Mouse (Mus musculus) cerebellum, adult 2 months (tissue): ENCODE data around the gene Zfp697. TPM values are rescaled to one million over a fixed set of nuclear protein-coding genes. Genes with fewer than 3 reads are reported as not detected.
"Not testable (repeated sequence)": the region's sequence is repeated elsewhere in the genome, so short reads cannot be mapped to it uniquely, and the experiment has no call there.

ENCODE experiments used
- DNase-seq, 2 experiments: peaks; one replicate each; pipeline ENCODE4 v3.0.0; 2021
- H3K27ac ChIP-seq: fragments of 200-500 bp; 2 replicates; pipeline ENCODE4 v1.5.1; 2012; ENCODE audit warnings: low read length, control low read depth, inconsistent platforms; ENCODE audit not compliant: insufficient read depth
- H3K27me3 ChIP-seq: fragments of 200-500 bp; 2 replicates; pipeline ENCODE4 v1.6.1; 2012; ENCODE audit warnings: inconsistent platforms, mild to moderate bottlenecking, low read length, moderate library complexity; ENCODE audit not compliant: control insufficient read depth, insufficient read depth
- H3K4me1 ChIP-seq: fragments of 200-500 bp; 2 replicates; pipeline ENCODE4 v1.6.1; 2011; ENCODE audit warnings: low read length; ENCODE audit not compliant: control insufficient read depth, insufficient read depth
- H3K4me3 ChIP-seq: fragments of 200-500 bp; replicated peaks from 2 replicates; pipeline ENCODE3; 2011; ENCODE audit warnings: mild to moderate bottlenecking, low read depth, low read length, control low read depth; ENCODE audit not compliant: insufficient read depth
- CTCF ChIP-seq: fragments of 200-500 bp; IDR thresholded peaks from 2 replicates; pipeline ENCODE4 v1.5.1; 2011; ENCODE audit warnings: low read depth, mild to moderate bottlenecking, control low read depth, low read length, moderate library complexity, borderline replicate concordance; ENCODE audit not compliant: insufficient read depth
- POLR2A ChIP-seq: fragments of 200-500 bp; IDR thresholded peaks from 2 replicates; pipeline ENCODE4 v1.6.1; 2011; ENCODE audit warnings: low read length, control low read depth, borderline replicate concordance; ENCODE audit not compliant: insufficient read depth
- WGBS: fragments of 180-500 bp; shearing (Covaris S2); methylation state at CpG from one replicate; pipeline ENCODE4 v1.1.7; 2018; 5-methylcytosine and 5-hydroxymethylcytosine counted together
- polyA plus RNA-seq: library from polyadenylated mRNA; depleted of rRNA; stranded (reverse); fragments of >200 nt; gene quantifications from 2 replicates; pipeline ENCODE4 v1.2.3, GENCODE M21; 2012; rRNA removed

Gene Zfp697
- polyA plus RNA-seq, result 7.7 and 8.1 TPM in 2 replicates

- H3K27me3 ChIP-seq, result no peaks in the 10 kb centered on the region
- TF ChIP-seq POLR2A (peak; percentile 90), CTCF (no peak)
- peak within 1 kb of the TSS; percentile 84 for H3K4me3 ChIP-seq
- DNase-seq, result peak; percentile 92
- peak within 1 kb of the TSS; percentile 58 for H3K27ac ChIP-seq
- under 1% methylated on average over 42 of the region's 42 CpGs for WGBS
- peaks cover 5% of the 10 kb centered on the region for H3K4me1 ChIP-seq
Observed at GRCm38 (mm10) chr3:98382246-98382939, at the start of gene Zfp697. TSS of gene Zfp697 (plus strand) at chr3:98382461.

GRCm38 (mm10) chr3:98334010-98334409 is 48.3 kb upstream of the Zfp697 start:
- H3K27ac ChIP-seq, result no peak overlapping the region
- WGBS, result 99% methylated on average over 2 of the region's 2 CpGs
- no peak overlapping the region for H3K4me3 ChIP-seq
- no peak for TF ChIP-seq POLR2A
- TF ChIP-seq CTCF, result no peak
- H3K4me1 ChIP-seq, result no peaks in the 10 kb centered on the region
- no peak for DNase-seq
- no peaks in the 10 kb centered on the region for H3K27me3 ChIP-seq

GRCm38 (mm10) chr3:98335331-98335730 is 46.9 kb upstream of the Zfp697 start:
- Histone ChIP-seq H3K27me3 (no peaks in the 10 kb centered on the region), H3K27ac (no peak overlapping the region), H3K4me3 (no peak overlapping the region), H3K4me1 (no peaks in the 10 kb centered on the region)
- no peak for TF ChIP-seq CTCF
- TF ChIP-seq POLR2A, result no peak
- DNase-seq, result no peak

GRCm38 (mm10) chr3:98335886-98336285 is 46.4 kb upstream of the Zfp697 start:
- no peak for TF ChIP-seq CTCF
- TF ChIP-seq POLR2A, result no peak
- WGBS, result 77% methylated on average over 7 of the region's 7 CpGs
- H3K27me3 ChIP-seq, result no peaks in the 10 kb centered on the region
- H3K27ac ChIP-seq, result no peak overlapping the region
- no peak overlapping the region for H3K4me3 ChIP-seq
- no peaks in the 10 kb centered on the region for H3K4me1 ChIP-seq
- DNase-seq, result no peak

DNA sequence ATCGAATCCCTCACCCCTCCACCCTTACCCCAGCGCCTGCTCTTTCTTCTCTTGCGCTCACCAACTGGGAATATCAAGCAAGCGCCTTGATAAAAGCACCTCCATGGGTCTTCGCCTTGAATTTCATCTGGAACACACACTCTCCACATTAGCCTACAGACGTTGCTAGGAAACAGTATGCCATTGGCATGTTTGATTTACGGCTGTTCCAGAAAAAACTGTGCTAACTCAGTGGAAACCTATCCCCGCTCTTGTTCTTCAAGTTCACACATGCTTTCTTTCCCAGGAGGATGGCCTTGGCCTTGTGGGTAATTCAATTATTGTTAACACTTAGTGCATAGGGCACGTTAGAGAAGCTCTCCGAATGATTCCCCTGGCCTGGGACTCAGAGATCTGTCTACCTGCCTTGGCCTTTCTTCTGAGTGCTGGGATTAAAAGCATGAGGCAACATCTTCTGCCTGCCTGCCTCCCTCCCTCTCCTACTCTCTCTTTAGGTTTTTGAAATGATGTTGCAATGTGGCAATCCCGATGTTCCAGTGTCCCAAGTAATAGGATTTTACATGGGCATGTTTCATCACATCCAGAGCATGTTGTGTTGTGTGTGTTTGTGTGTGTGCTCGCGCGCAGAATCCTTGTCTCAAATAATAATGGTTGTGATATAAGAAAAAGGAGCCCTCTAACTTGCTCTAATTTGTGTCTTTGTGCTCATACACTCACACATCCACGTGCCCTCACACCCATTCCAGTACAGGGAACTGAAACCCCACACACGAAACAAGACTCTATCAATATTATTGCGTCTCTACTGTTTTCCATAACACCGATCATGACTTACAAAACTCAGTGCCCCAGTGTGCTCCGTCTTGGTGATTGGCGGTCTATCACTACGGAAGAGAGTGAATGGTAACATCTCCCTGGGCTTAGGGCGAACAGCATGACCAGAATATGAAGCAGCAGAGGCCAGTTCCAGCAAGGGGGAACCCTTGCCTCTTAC is 45.3 kb upstream of the Zfp697 start:
- H3K4me3 ChIP-seq, result no peak overlapping the region
- 70% methylated on average over 22 of the region's 22 CpGs for WGBS
- H3K4me1 ChIP-seq, result no peaks in the 10 kb centered on the region
- TF ChIP-seq POLR2A, result no peak
- TF ChIP-seq CTCF, result no peak
- DNase-seq, result no peak
- H3K27me3 ChIP-seq, result no peaks in the 10 kb centered on the region
- H3K27ac ChIP-seq, result no peak overlapping the region

GRCm38 (mm10) chr3:98338584-98339041 is 43.6 kb upstream of the Zfp697 start:
- Histone ChIP-seq H3K4me1 (no peaks in the 10 kb centered on the region), H3K27me3 (no peaks in the 10 kb centered on the region), H3K4me3 (peak overlapping the region; percentile 19), H3K27ac (no peak overlapping the region)
- DNase-seq, result peak; percentile 29 to 30
- 19% methylated on average over 15 of the region's 15 CpGs for WGBS
- TF ChIP-seq CTCF (no peak), POLR2A (no peak)

- WGBS, result under 1% methylated on average over 46 of the region's 46 CpGs
- TF ChIP-seq CTCF (no peak), POLR2A (no peak)
- Histone ChIP-seq H3K4me3 (peak overlapping the region; percentile 50), H3K27ac (no peak overlapping the region), H3K4me1 (no peaks in the 10 kb centered on the region), H3K27me3 (no peaks in the 10 kb centered on the region)
- DNase-seq, result peak; percentile 23 to 43
Observed at GRCm38 (mm10) chr3:98339097-98339705, 43.1 kb upstream of the Zfp697 start.

- not testable (repeated sequence) for H3K4me1 ChIP-seq, H3K27me3 ChIP-seq, H3K27ac ChIP-seq
- peak in 1 of 2 experiments; percentile 43 for DNase-seq
- WGBS, result 2% methylated on average over 10 of the region's 10 CpGs
- peak within 1 kb of the TSS; percentile 53 for H3K4me3 ChIP-seq
Observed at GRCm38 (mm10) chr3:98339706-98340109, 42.6 kb upstream of the Zfp697 start, which contains the start of gene Phgdh. TSS of gene Phgdh (minus strand) at chr3:98339990.
